Mouse (Mus musculus) urinary bladder, adult 18-20 months (tissue): ENCODE measurements around the gene Efhd1.

Experiments used
- DNase-seq, 2 experiments: peaks; one replicate each; pipeline ENCODE4 v3.0.0; 2022; ENCODE audit warnings: low spot score in 2 of 2, mixed read lengths in 2 of 2

Efhd1 gene

DNA sequence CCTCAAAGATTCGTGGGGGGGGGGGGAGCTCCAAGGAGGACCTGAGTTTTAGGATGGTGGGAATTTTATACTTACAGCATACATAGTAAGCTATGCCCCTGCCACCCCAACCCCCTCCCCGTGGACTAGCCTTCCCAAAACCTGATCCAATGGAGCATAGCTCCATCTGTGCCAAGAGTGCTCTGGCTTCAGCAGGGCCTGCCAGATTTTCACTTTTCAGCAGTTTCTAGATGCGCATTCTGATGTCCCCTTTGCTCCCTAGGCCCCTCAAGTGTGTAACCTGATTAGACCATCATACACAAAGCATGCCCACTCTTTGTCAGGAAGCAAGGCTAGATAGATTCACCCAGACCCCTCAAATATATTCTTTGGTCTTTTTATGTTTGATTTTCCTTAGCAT, 6.0 kb downstream of the Efhd1 start:
- no peak for DNase-seq

DNA sequence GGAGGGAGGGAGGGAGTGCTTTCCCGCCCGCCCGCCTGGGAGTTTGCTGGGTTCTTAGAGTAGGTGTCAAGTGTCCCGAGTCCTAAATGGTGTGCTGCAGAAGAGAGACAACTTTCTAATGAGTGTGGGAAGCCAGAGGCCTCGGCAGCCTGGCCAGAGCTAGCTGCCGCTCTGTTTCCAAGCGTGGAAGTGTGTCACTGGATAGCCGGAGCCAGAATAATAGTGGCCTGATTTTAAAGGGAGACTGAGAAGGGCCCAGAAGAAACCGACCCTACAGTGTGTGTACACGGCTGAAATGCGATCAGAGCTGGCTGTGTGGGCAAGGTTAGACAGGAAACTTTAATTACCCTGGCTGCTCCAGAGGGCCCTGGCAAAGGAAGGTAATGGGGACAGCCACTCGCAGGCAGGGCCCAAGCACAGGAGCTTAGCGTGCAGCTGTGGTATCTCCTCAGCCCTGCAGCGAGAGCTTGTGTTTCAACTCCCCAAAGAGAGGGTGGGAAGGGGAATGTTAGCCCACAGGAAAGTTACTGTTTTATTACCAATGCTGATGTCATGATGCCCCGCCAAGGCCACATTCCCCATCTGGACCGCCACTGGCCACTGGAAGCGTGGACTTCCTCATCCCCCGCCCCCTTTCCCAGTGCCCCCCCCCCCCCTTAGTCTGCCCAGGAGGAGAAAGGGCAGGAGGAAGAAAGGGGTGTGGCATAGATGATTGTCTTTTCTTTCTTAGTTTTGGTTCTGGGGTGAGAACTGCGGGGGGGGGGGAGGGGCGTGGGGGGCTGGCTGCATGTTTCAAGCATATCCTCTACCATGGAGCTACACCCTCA, 6.7 kb downstream of the Efhd1 start:
- no peak for DNase-seq

DNA sequence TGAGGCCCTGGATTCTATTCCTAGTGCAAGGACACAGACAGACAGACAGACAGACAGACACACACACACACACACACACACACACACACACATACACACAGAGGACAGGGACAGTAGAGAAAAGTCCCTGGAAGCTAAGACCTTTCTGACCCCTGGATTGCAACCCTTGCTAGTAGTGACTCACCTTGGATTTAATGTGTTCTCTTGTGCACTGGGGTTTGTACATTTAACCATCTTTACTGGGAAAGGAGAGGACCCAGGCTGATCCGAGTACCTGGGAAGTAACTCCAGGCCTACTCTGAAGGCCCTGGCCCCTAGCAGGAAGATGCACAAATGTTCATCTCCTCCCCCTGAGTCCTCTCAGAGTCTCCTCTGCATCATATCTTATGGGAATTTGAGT, 7.4 kb downstream of the Efhd1 start:
- DNase-seq: no peak

DNA sequence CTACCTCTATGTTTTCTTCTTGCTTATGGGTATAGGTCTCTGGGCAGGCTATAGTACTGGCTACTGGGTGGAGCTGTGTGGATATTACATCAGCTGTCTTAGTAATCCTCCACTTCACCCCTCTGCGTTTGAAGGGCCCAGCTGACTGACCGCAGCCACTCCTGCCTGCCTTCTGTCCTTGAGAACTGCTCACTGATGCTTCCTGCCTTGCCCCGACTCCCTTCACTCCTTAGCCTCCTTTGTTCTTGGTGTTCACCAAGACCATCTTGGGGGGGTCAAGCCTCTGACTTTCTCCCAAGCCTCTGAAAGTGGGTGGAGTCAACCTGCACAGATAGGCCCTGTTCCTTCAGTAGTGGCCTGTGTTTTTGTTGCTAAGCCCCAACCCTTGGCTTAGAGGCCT, 8.3 kb downstream of the Efhd1 start:
- no peak for DNase-seq

DNA sequence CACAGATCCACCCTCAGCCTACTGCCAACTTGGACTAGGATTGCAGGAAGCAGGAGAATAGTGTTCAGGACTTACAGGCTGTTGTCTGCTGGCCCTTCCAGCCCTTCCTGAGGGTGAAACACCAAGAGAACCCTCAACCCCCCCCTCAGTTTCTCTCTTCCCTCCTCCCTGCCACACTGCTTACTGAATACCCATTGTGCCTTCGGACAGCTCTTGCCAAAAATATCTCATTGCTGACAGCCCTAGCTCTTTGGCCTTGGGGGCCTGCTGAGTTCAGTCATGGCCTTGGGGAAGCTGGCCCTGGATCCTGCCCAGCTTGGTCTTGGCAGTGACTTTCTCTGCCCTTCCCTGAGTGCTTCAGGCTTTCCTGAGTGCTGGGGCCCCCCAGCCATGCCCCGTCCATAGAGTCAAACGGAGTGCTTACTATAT, 9.4 kb downstream of the Efhd1 start:
- DNase-seq: no peak

DNA sequence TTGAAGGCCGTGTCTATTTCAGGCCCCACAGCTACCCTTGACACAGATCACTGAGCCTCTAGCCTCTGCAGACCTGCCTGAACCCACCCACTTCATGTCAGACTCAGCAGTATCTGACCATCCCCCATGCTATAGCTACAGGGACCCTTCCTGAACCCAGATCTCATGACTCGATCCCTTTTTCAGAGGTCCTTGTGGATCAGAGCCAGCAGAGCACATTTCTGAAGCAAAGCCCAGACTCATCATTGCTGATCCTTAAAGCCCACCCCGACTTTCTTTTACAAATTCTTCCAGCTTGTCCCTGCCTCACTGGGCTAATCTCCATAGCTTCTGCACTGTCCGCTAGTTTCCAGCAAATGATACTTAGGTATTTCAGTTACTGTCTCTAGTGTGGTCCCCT, 10.0 kb downstream of the Efhd1 start:
- DNase-seq: no peak

DNA sequence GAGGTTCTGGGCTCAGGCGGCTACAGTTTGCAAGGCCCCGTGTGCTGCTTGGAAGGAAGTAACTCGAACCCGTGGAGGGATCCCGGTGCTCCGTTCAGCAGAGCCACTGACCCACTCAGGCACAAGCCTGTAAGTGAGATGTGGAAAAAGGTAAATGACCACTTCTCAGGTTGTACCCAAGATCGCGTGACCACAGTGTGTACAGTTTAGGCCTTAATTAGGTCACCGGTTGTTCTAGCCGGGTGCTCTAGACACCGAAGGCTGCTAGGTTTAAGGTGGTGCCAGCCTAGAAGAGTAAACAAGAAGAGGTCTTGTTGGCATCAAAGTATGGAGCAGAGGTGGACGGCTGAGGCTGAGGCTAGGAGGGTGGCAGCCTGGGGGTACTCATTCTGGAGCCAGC, 11.0 kb downstream of the Efhd1 start:
- no peak for DNase-seq

DNA sequence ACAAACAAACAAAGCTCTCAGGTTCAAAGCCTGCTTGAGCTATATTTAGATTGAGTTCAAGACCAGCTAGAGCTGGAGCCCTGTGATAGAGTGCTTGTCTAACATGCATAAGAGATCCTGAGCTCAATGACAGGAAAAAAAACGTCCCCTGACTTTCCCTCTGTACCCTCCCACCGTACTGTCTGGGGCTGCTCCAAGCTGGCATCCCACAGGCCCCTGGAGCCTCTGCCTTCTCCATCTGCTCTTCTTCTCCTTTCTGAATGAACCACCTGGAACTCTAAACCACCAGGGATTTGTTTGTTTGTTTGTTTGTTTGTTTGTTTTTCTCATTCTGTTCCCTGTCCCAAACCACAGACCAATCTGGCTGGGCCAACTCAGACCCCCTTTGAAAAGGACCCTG, 11.9 kb downstream of the Efhd1 start:
- no peak for DNase-seq

DNA sequence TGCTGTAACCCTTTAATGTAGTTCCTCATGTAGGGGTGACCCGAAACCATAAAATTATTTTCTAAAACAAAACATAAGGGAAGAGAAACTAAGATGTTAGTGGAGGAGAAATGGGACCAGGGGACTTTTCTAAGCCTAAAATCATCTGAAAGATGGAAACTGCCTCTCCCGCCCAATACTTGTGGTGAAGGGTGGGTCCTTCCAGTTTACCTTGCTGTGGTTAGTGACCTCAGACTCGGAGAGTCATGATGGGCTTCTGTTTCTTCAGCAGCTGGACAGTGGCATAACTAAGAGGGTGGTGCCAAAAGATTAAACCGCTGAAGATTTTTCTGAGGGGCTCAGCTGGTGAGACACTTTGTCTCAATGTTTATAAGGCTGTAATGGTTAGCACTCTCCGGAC, 16.1 kb downstream of the Efhd1 start:
- DNase-seq: no peak

DNA sequence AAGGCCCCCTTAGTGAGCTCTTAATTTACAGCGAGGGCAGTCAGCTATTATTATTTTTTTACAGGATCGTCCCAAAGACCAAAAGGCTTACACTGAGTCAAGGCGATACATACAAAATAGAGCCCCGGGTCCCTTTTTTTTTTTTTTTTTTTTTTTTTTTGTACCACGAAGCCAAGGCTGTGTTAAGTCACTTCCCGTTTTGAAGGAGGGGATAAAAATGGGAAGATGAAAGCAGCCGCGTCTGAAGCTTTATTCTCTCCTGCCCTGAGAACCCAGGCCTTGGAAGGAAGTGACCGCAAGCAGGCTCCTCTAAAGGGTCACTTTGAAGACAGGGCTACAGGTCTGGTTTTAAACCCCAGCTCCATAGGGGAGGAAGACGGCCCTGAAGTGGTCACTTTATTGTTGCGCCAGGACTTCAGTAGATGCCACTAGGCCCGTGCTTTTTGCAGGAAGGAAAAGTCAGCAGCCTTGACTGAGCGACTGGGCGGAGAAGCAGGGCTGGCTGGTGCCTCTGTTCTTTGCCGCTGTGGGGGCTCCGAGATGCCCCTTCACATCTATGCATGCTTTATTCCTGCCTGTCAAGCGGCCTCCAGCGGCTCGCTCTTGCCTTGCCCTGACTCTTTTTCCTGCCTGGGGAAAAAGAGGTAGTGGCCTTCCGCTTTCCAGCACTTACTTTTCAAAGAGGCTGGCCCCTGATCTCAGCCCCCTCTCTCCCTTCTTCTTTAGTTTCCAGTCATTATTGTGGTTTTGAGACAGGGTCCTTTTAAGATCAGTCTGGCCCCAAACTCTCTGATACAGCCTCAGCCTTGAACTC, 17.6 kb downstream of the Efhd1 start:
- DNase-seq: no peak

DNA sequence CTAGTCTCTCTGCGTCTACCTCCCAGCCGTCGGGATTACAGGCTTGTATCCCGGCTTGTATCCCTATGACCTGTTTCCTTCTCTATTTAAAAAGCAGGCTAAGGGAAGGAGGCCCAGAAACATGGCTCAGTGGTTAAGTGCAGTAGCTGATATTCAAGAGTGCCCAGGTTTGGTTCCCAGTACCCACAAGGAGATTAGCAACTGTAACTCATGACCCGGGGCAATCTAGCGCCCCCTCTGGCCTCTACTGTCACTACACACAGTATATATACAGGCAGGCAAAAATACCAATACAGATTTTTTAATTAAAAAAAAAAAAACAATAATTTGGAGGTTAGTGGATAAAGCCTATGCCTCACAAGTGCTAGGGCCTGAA, 18.2 kb downstream of the Efhd1 start:
- no peak for DNase-seq

DNA sequence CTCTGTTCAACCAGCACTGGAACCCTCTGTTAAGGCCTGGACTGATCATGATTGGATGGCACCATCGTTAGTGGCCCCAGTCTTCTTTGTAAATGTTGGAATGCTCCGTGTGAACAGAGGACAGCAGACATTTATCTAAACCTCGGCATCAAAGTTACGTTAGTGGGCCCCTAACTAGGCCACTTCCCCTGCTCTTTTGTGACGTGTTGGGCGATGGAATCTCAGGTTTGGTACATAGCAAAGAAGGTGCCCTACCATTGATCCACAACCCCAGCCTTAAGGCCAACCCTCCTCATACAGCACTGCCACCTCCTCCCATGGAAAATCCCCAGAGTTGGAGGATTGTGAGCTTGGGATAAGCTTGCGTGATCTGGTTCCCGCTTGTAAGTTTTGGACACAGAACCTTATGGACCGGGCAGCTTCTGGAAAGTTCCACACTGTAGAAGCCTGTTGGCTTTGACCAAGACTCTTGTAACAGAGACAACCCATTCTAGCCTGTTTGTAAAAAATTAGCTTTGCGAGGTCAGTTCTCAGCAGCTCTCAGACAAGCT, 19.3 kb downstream of the Efhd1 start:
- no peak for DNase-seq

DNA sequence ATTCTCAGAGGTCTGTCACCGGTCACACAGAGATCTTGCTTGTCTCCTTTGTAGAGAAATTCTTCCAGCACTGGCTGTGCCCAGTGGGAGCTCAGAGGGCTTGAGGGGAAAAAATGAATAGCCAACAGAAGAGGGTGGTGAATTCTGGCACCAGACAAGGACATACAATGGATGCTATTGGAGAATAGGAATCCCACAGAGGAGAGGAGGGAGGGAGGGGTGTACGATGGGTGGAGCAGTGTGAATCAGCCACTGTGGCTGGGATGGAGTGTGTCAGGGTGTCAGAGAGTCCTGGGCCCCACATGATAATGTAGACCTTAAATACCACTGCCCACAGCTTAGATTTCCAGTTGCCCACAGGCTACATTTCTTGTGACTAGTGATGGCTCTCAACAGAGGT, 22.9 kb downstream of the Efhd1 start:
- DNase-seq: no peak

DNA sequence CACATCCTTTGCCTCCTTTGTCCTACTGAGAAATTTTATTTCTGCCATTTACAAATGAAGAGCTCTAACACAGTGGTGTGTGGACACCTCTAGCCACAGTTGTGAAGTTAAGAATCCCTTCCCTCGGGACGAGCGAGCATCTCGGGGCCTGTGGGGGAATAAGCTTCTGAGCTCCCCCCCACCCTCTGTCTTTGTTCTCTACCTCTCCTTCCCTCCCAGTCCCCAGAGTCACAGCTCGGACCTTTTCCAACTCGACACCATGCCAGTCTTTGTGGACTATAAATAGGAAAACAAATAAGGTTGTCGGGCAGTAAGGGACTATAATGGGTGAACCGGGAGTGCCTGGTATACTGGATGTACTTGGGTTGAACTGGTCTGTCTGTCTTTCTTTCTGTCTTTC, 27.3 kb downstream of the Efhd1 start:
- DNase-seq: no peak

DNA sequence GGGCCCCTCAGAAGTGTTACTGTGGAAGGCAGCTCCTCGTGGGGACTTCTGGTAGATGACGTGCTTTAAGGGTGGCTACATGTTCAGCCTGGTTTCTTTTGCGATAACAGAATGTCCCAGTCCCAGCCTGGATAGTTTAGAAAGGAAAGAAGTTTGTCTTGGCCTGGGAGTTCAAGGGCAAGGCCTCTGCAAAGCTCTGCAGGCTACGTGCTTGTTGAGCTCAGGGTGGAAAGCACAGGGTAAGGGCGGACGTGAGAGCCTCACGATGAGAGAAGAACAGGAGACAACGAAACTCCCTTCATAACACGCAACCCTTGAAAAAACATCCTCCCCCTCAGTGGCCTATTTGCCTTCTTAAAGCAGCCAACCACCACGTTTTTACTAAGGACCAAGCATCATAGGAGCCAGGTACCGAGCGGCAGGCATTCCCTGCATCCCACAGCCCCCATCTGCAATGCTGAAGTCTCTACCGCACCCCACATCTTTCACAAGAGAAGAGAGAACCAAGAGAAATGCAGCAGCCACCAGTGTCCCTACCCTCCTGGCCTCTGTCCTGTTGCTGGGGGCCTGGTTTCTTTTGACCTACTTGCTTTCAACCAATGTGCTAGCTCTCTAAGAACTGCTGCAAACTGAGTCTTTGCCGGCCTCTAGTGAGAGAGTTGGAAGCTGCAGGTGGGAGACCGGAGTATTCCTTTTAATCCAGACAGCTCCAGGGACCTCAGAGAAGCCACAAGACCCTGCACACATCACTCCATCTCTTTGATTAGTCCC, 28.4 kb downstream of the Efhd1 start:
- DNase-seq: no peak

DNA sequence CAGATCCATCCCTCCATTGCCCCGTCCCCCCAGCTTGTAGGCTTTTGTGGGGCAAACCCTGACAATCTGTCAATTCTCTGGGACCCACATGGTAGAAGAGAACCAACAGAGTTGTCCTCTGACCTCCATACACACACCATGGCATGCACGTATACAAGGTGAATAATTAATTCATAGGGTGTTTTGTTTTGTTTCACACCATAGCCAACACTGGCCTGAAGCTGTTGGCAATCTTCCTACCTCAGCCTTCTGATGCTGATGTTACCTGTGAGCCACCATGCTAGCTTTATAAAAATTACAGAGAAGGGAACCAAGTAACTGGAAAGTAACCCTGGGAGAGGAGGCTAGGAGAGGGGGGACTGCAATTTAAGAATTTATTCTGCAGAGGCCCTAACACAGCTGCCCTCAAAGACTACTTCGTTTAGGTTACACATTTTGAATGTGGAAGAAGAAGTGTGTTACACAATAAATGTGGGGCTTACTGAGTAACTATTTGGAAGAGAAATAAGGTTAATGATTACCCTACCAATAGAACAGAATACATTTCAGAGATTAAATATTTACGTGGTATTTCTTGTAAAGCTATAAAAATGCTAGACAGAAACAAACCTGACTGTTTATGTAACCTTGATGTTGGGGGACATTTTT, 30.0 kb downstream of the Efhd1 start:
- DNase-seq: no peak

DNA sequence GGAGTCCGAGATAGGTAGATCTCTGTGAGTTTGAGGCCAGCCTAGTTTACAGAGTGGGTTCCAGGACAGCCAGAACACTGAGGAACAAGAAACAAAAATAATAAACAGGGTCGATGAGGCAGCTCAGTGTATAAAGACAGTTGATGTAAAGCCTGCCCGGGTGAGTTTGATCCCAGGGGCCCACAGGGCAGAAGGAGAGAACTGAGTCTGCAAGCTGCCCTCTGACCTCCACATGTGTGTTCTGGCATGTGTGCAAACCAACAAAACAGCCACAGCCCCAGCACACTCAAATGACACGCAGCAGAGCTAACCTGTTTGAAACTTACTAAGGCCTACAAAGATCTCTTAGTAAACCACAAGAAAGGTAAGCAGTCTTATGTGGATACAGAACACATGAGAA, 30.8 kb downstream of the Efhd1 start:
- no peak for DNase-seq

DNA sequence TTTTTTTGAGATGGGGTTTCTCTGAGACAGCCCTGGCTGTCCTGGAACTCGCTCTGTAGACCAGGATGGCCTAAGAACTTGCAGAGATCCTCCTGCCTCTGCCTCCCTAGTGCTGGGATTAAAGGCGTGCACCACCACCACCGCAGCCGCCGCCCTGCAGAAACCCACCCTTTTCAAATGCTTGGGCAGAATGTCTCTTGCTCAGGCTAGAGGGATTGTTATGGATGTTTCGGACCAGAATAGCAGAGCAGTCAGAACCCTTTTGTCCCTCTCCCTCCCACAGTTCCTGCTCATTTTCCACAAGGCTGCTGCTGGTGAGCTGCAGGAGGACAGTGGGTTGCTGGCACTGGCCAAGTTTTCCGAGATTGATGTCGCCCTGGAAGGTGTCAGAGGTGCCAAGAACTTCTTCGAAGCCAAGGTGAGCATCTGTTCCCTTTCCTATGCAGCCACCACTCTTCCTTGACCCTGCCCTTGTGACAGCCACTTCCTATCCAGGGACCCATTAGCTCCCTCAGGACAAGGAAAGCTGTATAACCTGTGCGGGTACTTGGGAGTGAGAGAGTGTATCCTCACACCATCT, 33.3 kb downstream of the Efhd1 start:
- DNase-seq: no peak

DNA sequence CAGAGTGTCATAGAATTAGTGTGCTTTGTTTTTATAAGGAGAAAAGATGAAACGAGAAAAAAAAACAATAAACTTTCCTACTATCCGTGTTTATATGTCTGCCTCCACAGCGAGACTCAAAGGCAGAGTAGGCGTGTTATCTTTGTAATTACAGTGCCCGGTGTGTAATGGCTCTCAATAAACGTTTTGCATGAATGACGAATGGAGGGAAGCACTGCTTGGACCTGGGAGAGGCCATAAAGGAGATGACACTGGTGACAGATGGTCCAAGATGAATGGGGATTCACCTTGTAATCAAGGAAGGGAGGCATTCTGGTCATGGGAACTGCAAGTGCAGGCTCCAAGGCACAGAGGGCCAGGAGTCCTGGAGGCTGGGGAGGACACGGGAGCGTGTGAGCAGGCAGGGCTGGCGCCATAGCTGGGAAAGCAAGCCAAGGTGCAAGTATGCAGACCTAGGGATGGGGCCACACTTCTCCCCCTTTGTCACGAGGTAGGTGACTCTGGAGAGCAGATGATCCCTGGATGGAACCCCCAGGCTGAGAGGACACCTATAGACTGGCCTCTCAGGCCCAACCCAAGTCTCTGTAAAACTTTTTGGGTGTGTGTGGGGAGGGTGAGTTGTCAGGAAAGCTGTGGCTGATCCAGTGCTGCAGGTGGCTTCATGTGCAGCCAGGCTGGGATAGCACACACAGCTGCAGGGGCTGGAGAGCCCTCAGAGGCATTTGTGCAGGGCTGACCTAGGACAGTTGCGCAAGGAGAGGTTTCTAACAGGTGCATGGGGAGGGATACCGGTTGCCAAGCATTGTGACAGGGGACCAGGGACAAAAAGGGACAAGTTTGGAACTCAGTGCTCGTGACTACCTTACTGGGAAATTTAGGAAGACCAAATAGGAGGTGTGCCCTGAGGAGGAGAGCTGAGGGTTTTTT, 36.5 kb downstream of the Efhd1 start:
- no peak for DNase-seq

DNA sequence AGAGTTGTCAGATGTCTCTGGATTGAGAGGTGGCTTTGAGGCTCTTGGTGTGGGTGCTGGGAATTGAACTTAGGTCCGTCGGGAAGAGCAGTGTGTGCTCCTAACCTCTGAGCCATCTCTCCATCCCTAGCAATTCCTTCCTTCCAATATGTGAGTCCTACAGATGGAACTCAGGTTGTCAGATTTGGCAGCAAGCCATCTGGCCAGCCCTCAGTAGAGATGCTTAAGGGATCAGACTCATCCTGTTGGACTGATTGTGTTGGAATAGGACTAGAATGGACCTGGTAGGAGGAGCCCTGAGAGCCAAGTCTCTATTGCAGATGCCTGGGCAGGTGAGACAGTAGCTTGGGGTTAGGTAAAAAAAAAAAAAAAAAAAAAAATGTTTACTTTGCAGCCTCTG, 37.8 kb downstream of the Efhd1 start:
- no peak for DNase-seq
